Mouse (Mus musculus): Measurements from ENCODE around the gene Atp5g2. TPM values are rescaled to one million over a fixed set of nuclear protein-coding genes. Genes with fewer than 3 reads are reported as not detected.

Gene Atp5g2
- polyA plus RNA-seq, 1 experiment from 2014 or later, result 48.6 TPM

GRCm38 (mm10) chr15:102619486-102619885, 52.7 kb downstream of the Atp5g2 start:
- no peak for DNase-seq (ENCODE audit: low spot score)
- no peak for ATAC-seq
- 94% methylated on average over 5 of the region's 5 CpGs for WGBS
- TF ChIP-seq CTCF (IDR thresholded peaks at IDR 0.05) (no peak), EP300 (IDR thresholded peaks at IDR 0.05) (no peak)
- Histone ChIP-seq H3K27me3 (replicated peaks; ENCODE audit: insufficient read depth, low read length) (no peaks in the 10 kb centered on the region), H3K4me2 (replicated peaks; ENCODE audit: low read depth, low read length) (no peak overlapping the region), H3K4me1 (ENCODE audit: insufficient read depth, low read depth, low read length) (peaks cover 4% of the 10 kb centered on the region; the same call in 1 of the 2 replicates), H3K4me3 (ENCODE audit: low read depth, low read length) (no peak overlapping the region), H3K27ac (ENCODE audit: low read length) (no peak overlapping the region), H3K9me3 (ENCODE audit: low read length) (no peaks in the 10 kb centered on the region), H3K9ac (replicated peaks; ENCODE audit: low read depth) (no peak overlapping the region), H3K36me3 (ENCODE audit: insufficient read depth, low read length) (no peaks in the 10 kb centered on the region)

- Histone ChIP-seq H3K4me3 (ENCODE audit: low read depth, low read length) (no peak overlapping the region), H3K9ac (replicated peaks; ENCODE audit: low read depth) (no peak overlapping the region), H3K9me3 (ENCODE audit: low read length) (no peaks in the 10 kb centered on the region), H3K4me2 (replicated peaks; ENCODE audit: low read depth, low read length) (no peak overlapping the region), H3K27ac (ENCODE audit: low read length) (no peak overlapping the region), H3K27me3 (replicated peaks; ENCODE audit: insufficient read depth, low read length) (no peaks in the 10 kb centered on the region), H3K36me3 (ENCODE audit: insufficient read depth, low read length) (no peaks in the 10 kb centered on the region), H3K4me1 (ENCODE audit: insufficient read depth, low read depth, low read length) (peaks cover 4% of the 10 kb centered on the region; the same call in 1 of the 2 replicates)
- TF ChIP-seq CTCF (IDR thresholded peaks at IDR 0.05) (no peak), EP300 (IDR thresholded peaks at IDR 0.05) (no peak)
- 53% methylated on average over 1 of the region's 1 CpGs for WGBS
- ATAC-seq (no peak), DNase-seq (ENCODE audit: low spot score) (peak; percentile 12)
Observed at GRCm38 (mm10) chr15:102617654-102618053, 54.5 kb downstream of the Atp5g2 start.

GRCm38 (mm10) chr15:102616174-102616573, 56.0 kb downstream of the Atp5g2 start:
- WGBS, result 89% methylated on average over 2 of the region's 2 CpGs
- Histone ChIP-seq H3K36me3 (ENCODE audit: insufficient read depth, low read length) (no peaks in the 10 kb centered on the region), H3K27ac (ENCODE audit: low read length) (no peak overlapping the region), H3K9ac (replicated peaks; ENCODE audit: low read depth) (no peak overlapping the region), H3K4me2 (replicated peaks; ENCODE audit: low read depth, low read length) (no peak overlapping the region), H3K27me3 (replicated peaks; ENCODE audit: insufficient read depth, low read length) (no peaks in the 10 kb centered on the region), H3K4me3 (ENCODE audit: low read depth, low read length) (no peak overlapping the region), H3K9me3 (ENCODE audit: low read length) (no peaks in the 10 kb centered on the region), H3K4me1 (ENCODE audit: insufficient read depth, low read depth, low read length) (no peaks in the 10 kb centered on the region)
- TF ChIP-seq CTCF (IDR thresholded peaks at IDR 0.05) (no peak), EP300 (IDR thresholded peaks at IDR 0.05) (no peak)
- DNase-seq (ENCODE audit: low spot score) (no peak), ATAC-seq (no peak)

- Histone ChIP-seq H3K4me3 (ENCODE audit: low read depth, low read length) (no peak overlapping the region), H3K9ac (replicated peaks; ENCODE audit: low read depth) (no peak overlapping the region), H3K4me1 (ENCODE audit: insufficient read depth, low read depth, low read length) (no peaks in the 10 kb centered on the region), H3K4me2 (replicated peaks; ENCODE audit: low read depth, low read length) (no peak overlapping the region), H3K9me3 (ENCODE audit: low read length) (no peaks in the 10 kb centered on the region), H3K36me3 (ENCODE audit: insufficient read depth, low read length) (no peaks in the 10 kb centered on the region), H3K27me3 (replicated peaks; ENCODE audit: insufficient read depth, low read length) (no peaks in the 10 kb centered on the region), H3K27ac (ENCODE audit: low read length) (no peak overlapping the region)
- no peak for ATAC-seq
- TF ChIP-seq CTCF (IDR thresholded peaks at IDR 0.05) (no peak), EP300 (IDR thresholded peaks at IDR 0.05) (no peak)
- DNase-seq (ENCODE audit: low spot score), result no peak
Observed at GRCm38 (mm10) chr15:102614224-102614623, 57.9 kb downstream of the Atp5g2 start.

- no peaks in the 10 kb centered on the region for H3K36me3 ChIP-seq (ENCODE audit: insufficient read depth, low read length)
- H3K4me2 ChIP-seq (replicated peaks; ENCODE audit: low read depth, low read length), result no peak overlapping the region
- H3K9me3 ChIP-seq (ENCODE audit: low read length), result no peaks in the 10 kb centered on the region
- DNase-seq (ENCODE audit: low spot score) (no peak), ATAC-seq (no peak)
- H3K27me3 ChIP-seq (replicated peaks; ENCODE audit: insufficient read depth, low read length), result no peaks in the 10 kb centered on the region
- no peak overlapping the region for H3K27ac ChIP-seq (ENCODE audit: low read length)
- no peak overlapping the region for H3K4me3 ChIP-seq (ENCODE audit: low read depth, low read length)
- TF ChIP-seq EP300 (IDR thresholded peaks at IDR 0.05) (no peak), CTCF (IDR thresholded peaks at IDR 0.05) (peak; percentile 64)
- no peak overlapping the region for H3K9ac ChIP-seq (replicated peaks; ENCODE audit: low read depth)
- no peaks in the 10 kb centered on the region for H3K4me1 ChIP-seq (ENCODE audit: insufficient read depth, low read depth, low read length)
Observed at GRCm38 (mm10) chr15:102612966-102613365, 59.2 kb downstream of the Atp5g2 start.

MicroRNAs encoded within 50 kb of the gene (microRNA counts, 519-probe panel; counts per million panel counts)
- microRNA mmu-miR-688, result not detected

Small RNAs within 50 kb of the gene (microRNA-seq; reads per million reads assigned to microRNA genes)
- not detected for gene Mir688

Other genes with a start within 250 kb of the Atp5g2 start
- gene Amhr2, start 227.0 kb downstream of the Atp5g2 start, polyA plus RNA-seq (2015; fragmentation: Nextera tagmentation; extraction: Ambion mirVana), result 8.3 and 11.0 TPM in 2 replicates
- 110 and 128 TPM in 2 replicates for gene Prr13, start 213.3 kb downstream of the Atp5g2 start, polyA plus RNA-seq (2015; fragmentation: Nextera tagmentation; extraction: Ambion mirVana)
- gene Pcbp2, start 201.8 kb downstream of the Atp5g2 start, polyA plus RNA-seq (2015; fragmentation: Nextera tagmentation; extraction: Ambion mirVana), result 154 and 157 TPM in 2 replicates
- 2.0 TPM in 1 of 2 replicates, not detected in the other for gene Gm10337, start 168.6 kb downstream of the Atp5g2 start, polyA plus RNA-seq (2015; fragmentation: Nextera tagmentation; extraction: Ambion mirVana)
- 4.2 and 4.9 TPM in 2 replicates for gene Map3k12, start 155.3 kb downstream of the Atp5g2 start, polyA plus RNA-seq (2015; fragmentation: Nextera tagmentation; extraction: Ambion mirVana)
- gene Tarbp2, start 154.2 kb downstream of the Atp5g2 start, polyA plus RNA-seq (2015; fragmentation: Nextera tagmentation; extraction: Ambion mirVana), result 35.2 and 42.8 TPM in 2 replicates
- 3.7 and 4.2 TPM in 2 replicates for gene Npff, start 147.4 kb downstream of the Atp5g2 start, polyA plus RNA-seq (2015; fragmentation: Nextera tagmentation; extraction: Ambion mirVana)
- not detected in 2 replicates for gene Gm28047, start 47.3 kb downstream of the Atp5g2 start, polyA plus RNA-seq (2015; fragmentation: Nextera tagmentation; extraction: Ambion mirVana)
- 37.4 and 42.8 TPM in 2 replicates for gene Atf7, start 46.9 kb downstream of the Atp5g2 start, polyA plus RNA-seq (2015; fragmentation: Nextera tagmentation; extraction: Ambion mirVana)
- gene Calcoco1, start 49.8 kb upstream of the Atp5g2 start, polyA plus RNA-seq (2015; fragmentation: Nextera tagmentation; extraction: Ambion mirVana), result 92.3 and 99.4 TPM in 2 replicates
- not detected in 2 replicates for gene Hoxc13, start 248.8 kb upstream of the Atp5g2 start, polyA plus RNA-seq (2015; fragmentation: Nextera tagmentation; extraction: Ambion mirVana)